Mouse (Mus musculus) bone marrow macrophage, adult 2 months (primary cell): Measurements from ENCODE around the gene Gabarap. TPM values are rescaled to one million over a fixed set of nuclear protein-coding genes. Genes with fewer than 3 reads are reported as not detected.
A peak's percentile ranks its signal among the peaks of the same experiment; 100 is the strongest.

Experiments
- H3K27ac ChIP-seq: 2 replicates; pipeline ENCODE4 v1.5.1; 2012; ENCODE audit warnings: low read depth, low read length; ENCODE audit not compliant: insufficient read depth
- H3K4me1 ChIP-seq: 2 replicates; pipeline ENCODE4 v1.6.1; 2012; ENCODE audit warnings: low read length; ENCODE audit not compliant: control insufficient read depth, insufficient read depth
- H3K4me3 ChIP-seq: 2 replicates; pipeline ENCODE4 v1.5.1; 2012; ENCODE audit warnings: mild to moderate bottlenecking, low read length, moderate library complexity; ENCODE audit not compliant: insufficient read depth
- CTCF ChIP-seq: IDR thresholded peaks from 2 replicates; pipeline ENCODE4 v1.5.1; 2012; ENCODE audit warnings: low read depth, mild to moderate bottlenecking, low read length, moderate library complexity
- POLR2A ChIP-seq: IDR thresholded peaks from 2 replicates; pipeline ENCODE4 v1.6.1; 2012; ENCODE audit warnings: mild to moderate bottlenecking, low read depth, low read length, borderline replicate concordance
- polyA plus RNA-seq: library from polyadenylated mRNA; stranded (reverse); fragments of >200 nt; gene quantifications from 2 replicates; pipeline ENCODE4 v1.2.4, GENCODE M21; 2012; ENCODE audit not compliant: missing spikeins, insufficient read depth, insufficient read length

The Gabarap gene
- polyA plus RNA-seq, 1 experiment: 1,001 TPM

DNA sequence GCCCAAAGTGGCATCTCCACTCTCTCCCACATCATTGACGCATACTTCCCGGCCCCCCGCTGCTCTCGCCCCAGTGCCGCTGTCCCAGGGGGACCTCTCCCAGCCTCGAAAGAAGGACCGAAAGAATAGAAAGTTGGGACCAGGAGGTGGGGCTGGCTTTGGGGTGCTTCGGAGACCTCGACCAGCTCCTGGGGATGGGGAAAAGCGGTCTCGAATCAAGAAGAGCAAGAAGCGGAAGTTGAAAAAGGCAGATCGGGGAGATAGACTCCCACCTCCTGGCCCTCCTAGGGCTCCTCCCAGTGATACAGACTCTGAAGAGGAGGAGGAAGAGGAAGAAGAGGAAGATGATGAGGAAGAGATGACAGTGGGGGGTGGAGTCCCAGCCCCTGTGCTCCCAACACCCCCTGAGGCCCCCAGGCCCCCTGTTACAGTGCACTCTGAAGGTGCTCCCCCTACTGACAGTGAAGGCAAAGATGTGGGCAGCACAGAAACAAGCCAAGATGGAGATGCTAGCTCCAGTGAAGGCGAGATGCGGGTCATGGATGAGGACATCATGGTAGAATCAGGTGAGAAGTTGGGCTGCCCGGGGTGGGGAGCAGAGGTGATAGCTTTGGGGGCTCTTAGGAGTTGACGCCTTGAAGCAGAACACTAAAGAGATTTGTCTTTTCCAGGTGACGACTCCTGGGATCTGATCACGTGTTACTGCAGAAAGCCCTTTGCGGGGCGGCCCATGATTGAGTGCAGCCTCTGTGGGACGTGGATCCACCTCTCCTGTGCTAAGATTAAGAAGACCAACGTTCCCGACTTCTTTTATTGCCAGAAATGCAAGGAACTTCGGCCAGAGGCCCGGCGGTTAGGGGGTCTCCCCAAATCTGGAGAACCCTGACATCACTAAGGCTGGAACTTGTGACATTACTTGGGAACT is 7.9 kb downstream of the Gabarap start:
- peak overlapping the region; percentile 79 for H3K27ac ChIP-seq

DNA sequence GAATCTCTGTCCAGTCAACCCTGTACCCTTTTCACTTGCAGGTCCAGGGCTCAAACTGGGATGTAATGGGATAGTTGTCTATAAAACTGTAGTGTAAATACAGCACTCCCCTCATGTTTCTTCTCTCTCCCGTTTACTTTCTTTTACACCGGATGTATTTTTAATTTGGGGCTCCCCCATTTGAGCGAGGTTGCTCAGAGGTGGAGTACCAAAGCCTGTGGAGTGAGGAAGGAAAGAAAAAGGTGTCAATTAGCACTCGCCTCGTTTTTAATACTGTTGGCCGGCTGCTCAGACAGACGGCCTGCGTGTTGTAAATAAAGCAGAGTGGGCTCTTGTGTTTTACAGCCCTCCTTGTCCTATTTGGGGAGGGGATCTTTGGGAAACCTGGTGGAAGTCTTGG is 8.7 kb downstream of the Gabarap start:
- Histone ChIP-seq H3K27ac (peak overlapping the region; percentile 40), H3K4me1 (peaks cover 27% of the 10 kb centered on the region), H3K4me3 (no peak overlapping the region)
- TF ChIP-seq CTCF: no peak
- no peak for TF ChIP-seq POLR2A

More for the DNA sequence above, 7.9 kb downstream of the Gabarap start:
- TF ChIP-seq POLR2A (no peak), CTCF (peak; percentile 31; the same call in 1 of the 2 replicates)
- peaks cover 34% of the 10 kb centered on the region for H3K4me1 ChIP-seq
- H3K4me3 ChIP-seq: peak overlapping the region; percentile 69

DNA sequence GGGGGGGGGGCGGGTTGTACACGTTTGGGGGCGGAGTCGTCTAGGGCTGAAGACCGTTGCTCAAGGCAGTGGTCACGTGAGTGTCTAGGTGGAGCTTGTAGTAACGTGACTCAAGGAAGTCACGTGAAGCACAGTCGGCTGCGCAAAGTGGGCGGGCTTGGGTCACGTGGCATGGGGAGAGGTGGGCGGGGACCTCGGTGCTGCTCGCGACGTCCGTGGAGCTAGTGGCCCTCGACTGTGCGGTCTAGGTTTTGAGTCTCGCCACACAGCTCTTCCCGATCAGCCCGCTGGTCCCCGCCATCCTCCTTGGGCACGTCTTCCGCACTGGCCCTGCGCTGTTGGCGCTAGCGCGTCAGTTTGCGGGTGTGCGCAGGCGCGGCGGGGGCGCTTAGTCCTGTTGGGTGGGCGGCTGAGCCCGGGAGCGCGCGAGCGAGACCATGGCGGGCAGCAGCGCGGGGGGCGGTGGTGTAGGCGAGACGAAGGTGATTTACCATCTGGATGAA is 9.5 kb downstream of the Gabarap start, which contains the start of gene Dvl2:
Dvl2 (plus strand) TSS at position 200 of the 503 bp plus-strand sequence.
- peaks cover 26% of the 10 kb centered on the region for H3K4me1 ChIP-seq
- TF ChIP-seq CTCF: no peak
- no peak for TF ChIP-seq POLR2A
- peak within 1 kb of the TSS; percentile 69 for H3K4me3 ChIP-seq
- H3K27ac ChIP-seq: peak within 1 kb of the TSS; percentile 92

DNA sequence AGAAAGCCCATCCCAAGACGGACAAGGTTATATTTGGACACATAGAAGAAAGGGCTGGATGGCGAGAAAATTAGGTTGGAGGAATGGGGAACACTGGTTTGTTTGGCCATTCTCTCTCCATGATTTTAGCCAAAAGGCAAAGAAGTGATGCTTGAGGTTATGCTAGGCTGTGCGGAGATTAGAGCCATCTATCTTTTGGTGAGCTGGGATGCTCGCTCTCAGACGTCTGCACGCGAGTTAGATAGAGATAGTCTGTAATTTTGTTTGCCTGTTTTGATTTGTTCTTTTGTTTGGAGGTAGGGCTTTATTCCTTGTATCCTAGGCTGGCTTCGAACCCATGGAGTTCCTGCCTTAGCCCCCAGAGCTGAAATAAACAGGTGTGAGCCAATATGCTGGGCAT is 10.2 kb downstream of the Gabarap start:
- Histone ChIP-seq H3K4me3 (peak overlapping the region; percentile 69), H3K4me1 (peaks cover 26% of the 10 kb centered on the region), H3K27ac (peak overlapping the region; percentile 92)
- TF ChIP-seq POLR2A (no peak), CTCF (no peak)

DNA sequence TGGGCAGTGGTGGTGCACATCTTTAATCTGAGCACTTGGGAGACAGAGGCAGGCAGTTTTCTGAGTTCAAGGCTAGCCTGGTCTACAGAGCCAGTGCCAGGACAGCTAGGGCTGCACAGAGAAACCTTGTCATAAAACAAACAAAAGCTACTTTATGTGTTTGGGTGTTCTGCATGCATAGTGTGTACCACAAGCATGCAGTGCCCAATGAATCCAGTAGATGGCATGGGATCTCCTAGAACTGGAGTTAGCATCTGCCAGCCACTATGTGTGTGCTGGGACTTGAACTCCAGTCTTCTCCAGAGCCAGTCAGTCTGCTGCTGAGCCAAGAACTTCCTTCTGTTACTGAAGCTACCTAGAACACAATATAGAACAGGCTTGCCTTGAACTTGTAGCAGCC is 10.9 kb downstream of the Gabarap start:
- Histone ChIP-seq H3K4me1 (peaks cover 26% of the 10 kb centered on the region), H3K27ac (no peak overlapping the region; the same call in 1 of the 2 replicates), H3K4me3 (peak overlapping the region; percentile 69)
- TF ChIP-seq CTCF: no peak; the same call in 1 of the 2 replicates
- TF ChIP-seq POLR2A: no peak

DNA sequence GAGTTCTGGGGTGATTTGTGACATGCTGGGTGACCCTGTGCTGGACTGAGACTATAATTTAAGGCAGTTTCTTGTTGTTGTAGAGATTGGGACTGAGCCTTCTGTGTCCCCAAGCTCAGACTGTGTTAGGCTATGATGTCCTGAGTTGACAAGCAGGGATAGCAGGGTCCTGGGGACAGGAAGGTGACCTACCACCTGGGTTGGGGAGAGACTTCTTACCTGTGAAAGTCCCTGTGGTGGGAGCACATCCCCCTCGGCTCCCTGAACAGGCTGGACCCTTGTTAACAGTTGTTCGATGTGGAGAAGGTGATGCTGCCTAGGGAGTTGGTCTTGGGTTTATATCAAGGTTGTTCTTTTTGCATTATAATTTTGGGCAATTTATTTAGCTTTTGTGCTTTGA is 11.5 kb downstream of the Gabarap start:
- TF ChIP-seq CTCF (no peak), POLR2A (no peak)
- Histone ChIP-seq H3K4me1 (peaks cover 26% of the 10 kb centered on the region), H3K27ac (no peak overlapping the region), H3K4me3 (peak overlapping the region; percentile 69)

DNA sequence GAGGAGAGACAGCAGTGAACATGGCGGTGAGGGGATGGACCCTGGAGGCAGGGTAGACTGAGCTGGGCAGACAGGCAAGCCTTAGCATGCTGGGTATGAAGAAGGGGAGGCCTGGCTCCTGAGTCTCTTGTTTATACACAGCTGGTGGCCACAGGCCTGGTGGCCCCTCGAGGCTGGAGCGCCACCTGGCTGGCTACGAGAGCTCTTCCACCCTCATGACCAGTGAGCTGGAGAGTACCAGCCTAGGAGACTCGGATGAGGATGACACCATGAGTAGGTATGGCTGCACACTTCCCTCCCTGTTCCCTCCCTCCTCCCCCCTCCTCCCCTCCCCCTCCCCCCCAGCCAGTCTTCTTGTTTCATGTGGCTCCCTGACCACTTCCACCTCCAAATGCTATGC is 14.6 kb downstream of the Gabarap start:
- Histone ChIP-seq H3K4me1 (peaks cover 8% of the 10 kb centered on the region), H3K4me3 (no peak overlapping the region), H3K27ac (no peak overlapping the region)
- TF ChIP-seq CTCF (no peak), POLR2A (no peak)

DNA sequence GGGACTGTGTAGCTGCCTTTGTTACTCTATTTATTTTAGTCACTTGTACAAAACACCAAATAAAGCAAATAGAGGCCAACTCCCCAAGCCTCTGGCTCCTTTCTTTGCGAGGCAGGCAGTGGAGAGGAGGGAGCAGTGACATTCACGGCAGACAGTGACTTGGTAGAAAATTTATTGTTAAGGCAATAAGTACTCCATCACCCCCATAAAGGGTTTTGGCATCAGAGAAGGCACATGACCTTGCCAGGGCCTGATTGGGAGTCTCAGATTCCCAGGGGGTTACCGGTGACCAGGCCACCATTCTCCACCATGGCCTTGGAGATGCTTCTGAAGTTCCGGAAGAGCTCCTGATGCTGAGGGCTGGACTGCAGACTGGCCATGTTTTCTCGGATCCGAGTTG is 19.1 kb downstream of the Gabarap start:
- TF ChIP-seq POLR2A: no peak
- TF ChIP-seq CTCF: no peak
- H3K27ac ChIP-seq: no peak overlapping the region
- H3K4me3 ChIP-seq: no peak overlapping the region
- H3K4me1 ChIP-seq: peaks cover 4% of the 10 kb centered on the region; the same call in 1 of the 2 replicates

DNA sequence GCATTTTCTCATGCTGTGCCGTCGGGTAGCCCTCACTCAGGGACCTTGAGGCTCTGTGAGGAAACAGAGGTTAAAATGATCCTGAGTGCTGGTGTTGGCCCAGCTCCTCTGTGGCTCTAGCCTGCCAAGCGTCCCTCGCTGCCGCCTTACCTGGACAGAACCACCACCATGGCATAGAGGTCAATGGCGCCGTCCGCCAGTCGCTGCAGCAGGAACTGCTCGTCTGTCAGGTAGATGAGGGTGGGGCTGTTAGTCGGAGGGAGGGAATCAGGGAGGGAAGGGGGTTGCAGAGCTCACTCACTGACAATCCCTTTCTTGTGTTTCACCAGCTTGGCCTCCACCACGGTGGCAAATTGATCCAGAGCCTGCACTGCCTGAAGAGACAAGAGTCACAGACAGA is 19.6 kb downstream of the Gabarap start:
- TF ChIP-seq POLR2A: no peak
- Histone ChIP-seq H3K27ac (no peak overlapping the region), H3K4me3 (no peak overlapping the region), H3K4me1 (peaks cover 4% of the 10 kb centered on the region; the same call in 1 of the 2 replicates)

DNA sequence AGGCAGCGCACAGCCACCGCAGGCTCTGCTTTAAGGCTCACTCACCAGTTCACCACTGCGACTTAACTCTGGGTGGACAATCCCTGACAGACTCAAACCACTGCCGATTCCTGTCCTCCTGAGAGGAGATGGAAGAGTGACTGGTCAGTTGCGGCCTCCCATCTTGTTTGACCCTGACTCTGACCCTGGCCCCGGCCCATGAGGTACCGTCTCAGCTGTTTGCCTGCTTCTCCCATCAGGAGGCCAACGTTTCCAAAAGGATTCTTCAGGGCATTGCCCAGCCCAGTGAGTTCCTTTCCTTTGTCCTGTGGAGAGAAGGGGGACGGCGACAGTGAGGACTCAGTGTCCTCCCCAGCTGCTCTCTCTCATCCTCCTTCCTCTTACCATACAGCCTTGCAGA is 20.0 kb downstream of the Gabarap start:
- TF ChIP-seq POLR2A (no peak), CTCF (no peak)
- Histone ChIP-seq H3K27ac (no peak overlapping the region), H3K4me3 (no peak overlapping the region), H3K4me1 (peaks cover 4% of the 10 kb centered on the region; the same call in 1 of the 2 replicates)
